Mouse (Mus musculus): ENCODE data around the gene Ppp1r1c. TPM values are rescaled to one million over a fixed set of nuclear protein-coding genes. Genes with fewer than 3 reads are reported as not detected.

Gene Ppp1r1c
- polyA plus RNA-seq, 1 experiment from 2014 or later, result 2.0 TPM

DNA sequence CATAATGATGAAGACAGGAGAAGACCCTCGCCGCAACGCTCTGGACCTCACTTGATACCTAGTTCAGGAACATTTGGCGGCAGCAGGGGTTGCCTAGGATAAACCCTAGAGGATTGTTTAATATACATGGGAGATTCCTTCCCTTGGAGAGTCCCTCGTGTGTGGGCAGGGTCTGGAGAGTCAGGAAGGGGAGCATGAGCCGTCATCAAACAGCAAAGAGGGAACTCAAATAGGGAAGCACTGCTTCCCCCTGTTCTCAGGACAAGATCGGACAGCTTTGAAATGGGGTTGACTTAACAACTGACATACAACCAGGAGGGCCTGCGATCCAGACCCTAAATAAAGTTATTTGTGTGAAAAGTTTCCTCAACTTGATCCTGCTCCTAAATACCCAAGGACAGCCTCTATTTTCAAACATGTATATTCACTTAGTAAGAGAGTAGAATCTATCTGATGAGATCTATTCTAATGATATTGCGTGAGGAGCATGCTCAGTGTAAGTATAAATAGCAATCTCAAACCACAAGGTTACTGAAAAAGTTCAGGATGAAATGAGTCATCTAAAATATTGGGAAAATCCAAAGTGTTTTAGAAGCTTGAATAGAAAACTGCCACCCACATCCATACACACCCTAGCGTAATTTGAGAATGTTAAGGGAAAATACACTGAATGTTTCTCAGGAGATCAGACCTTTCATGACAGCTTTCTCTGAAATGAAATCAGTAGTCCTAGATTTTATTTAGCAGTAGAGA, 10.9 kb upstream of the Ppp1r1c start:
- H3K27me3 ChIP-seq, result no peaks in the 10 kb centered on the region
- no peak overlapping the region for H3K4me2 ChIP-seq (replicated peaks)
- no peaks in the 10 kb centered on the region for H3K9me3 ChIP-seq
- H3K4me3 ChIP-seq, result no peak overlapping the region
- H3K9ac ChIP-seq (replicated peaks), result no peak overlapping the region
- no peak for ATAC-seq (ENCODE audit: low FRiP score, low read depth)
- no peaks in the 10 kb centered on the region for H3K36me3 ChIP-seq
- 87% methylated on average over 10 of the region's 10 CpGs for WGBS
- H3K4me1 ChIP-seq, result no peaks in the 10 kb centered on the region
- no peak overlapping the region for H3K27ac ChIP-seq (replicated peaks)

DNA sequence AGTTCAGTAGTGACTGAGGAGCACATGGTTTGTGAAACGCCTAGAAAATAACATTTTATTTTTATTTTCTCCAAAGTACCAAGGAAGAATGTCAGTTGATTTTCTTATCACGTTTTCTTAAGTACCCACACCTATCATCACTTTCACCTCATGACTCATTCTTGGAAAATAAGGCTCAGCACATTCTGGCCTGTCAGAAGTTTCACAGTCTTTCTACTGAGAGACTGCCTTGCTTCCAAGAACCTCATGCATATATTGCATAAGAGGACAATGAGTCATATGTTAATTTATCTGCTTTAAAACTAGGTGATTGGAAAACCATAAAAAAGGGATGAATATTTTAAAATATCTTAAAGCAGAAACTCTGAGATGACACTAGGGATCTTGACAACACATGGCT, 9.4 kb upstream of the Ppp1r1c start:
- Histone ChIP-seq H3K4me2 (replicated peaks) (no peak overlapping the region), H3K4me3 (no peak overlapping the region), H3K9me3 (no peaks in the 10 kb centered on the region), H3K4me1 (no peaks in the 10 kb centered on the region), H3K27me3 (no peaks in the 10 kb centered on the region), H3K36me3 (no peaks in the 10 kb centered on the region), H3K27ac (replicated peaks) (no peak overlapping the region), H3K9ac (replicated peaks) (no peak overlapping the region)
- no peak for ATAC-seq (ENCODE audit: low FRiP score, low read depth)
- 78% methylated on average over 2 of the region's 2 CpGs for WGBS

DNA sequence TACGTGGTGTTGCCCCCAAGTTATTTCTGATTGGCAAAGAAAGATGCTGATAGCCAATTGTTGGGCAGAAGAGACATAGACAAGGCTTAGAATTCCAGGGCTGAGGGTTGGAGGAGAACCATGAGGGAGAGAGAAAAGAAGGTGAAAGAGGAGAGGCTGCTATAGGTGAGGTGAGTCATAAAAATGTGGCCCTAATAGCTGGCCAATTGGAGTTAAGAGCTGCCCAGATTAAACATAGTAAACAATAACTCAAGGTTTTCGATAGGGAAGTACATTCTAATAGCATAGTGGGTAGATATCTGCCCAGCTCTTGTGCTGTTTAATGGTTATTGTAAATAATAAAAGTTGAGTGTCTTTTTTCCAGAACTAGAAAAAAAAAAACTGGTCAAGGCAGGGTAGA, 2.8 kb upstream of the Ppp1r1c start:
- Histone ChIP-seq H3K4me2 (replicated peaks) (no peak overlapping the region), H3K9me3 (no peaks in the 10 kb centered on the region), H3K9ac (replicated peaks) (no peak overlapping the region), H3K4me1 (no peaks in the 10 kb centered on the region), H3K27ac (replicated peaks) (no peak overlapping the region), H3K27me3 (no peaks in the 10 kb centered on the region), H3K4me3 (no peak overlapping the region), H3K36me3 (no peaks in the 10 kb centered on the region)
- 85% methylated on average over 2 of the region's 2 CpGs for WGBS
- no peak for ATAC-seq (ENCODE audit: low FRiP score, low read depth)

DNA sequence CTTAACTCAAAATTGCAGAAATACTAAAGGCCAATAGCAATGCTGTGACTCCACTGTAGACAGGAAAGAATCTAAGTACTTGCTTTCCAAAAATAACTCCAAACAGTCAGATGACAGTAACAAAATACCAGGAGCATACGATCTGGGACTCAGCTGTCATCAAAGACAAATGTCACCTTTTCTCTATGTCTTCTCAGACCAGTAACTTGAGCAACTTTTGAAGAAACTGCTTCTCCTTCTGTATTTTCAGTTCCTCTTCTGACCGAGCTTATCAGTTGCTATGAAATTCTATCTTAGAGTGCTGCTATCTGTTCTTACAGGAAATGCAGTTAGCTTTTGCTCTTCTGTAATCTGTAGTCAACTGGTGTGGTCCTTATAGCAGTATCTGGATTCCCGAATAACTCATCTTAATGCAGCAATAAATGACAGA, 6.1 kb downstream of the Ppp1r1c start:
- no peaks in the 10 kb centered on the region for H3K27me3 ChIP-seq
- no peak for ATAC-seq (ENCODE audit: low FRiP score, low read depth)
- H3K36me3 ChIP-seq, result no peaks in the 10 kb centered on the region
- H3K9me3 ChIP-seq, result no peaks in the 10 kb centered on the region
- H3K4me1 ChIP-seq, result no peaks in the 10 kb centered on the region
- no peak overlapping the region for H3K4me2 ChIP-seq (replicated peaks)
- WGBS, result 83% methylated on average over 3 of the region's 3 CpGs
- H3K4me3 ChIP-seq, result no peak overlapping the region
- H3K27ac ChIP-seq (replicated peaks), result no peak overlapping the region
- H3K9ac ChIP-seq (replicated peaks), result no peak overlapping the region

DNA sequence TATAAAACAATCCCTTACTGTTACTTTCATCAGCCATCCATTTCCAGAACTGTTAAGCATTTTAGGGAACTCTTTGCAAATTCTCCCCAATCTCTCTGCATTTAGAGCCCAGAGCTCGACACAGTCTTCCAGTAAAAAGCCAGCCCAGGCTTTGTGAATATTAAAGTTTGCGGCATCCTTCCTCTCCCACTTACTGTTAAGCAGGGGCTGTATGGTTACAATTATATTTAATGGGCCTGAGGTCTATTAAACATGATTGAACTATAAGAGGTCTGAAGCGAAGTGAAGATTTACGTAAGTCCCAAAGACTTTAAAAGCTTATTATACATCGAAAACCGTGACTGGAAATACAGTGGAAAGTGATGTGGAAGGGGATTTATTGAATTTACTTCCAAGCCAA, 7.2 kb downstream of the Ppp1r1c start:
- H3K9ac ChIP-seq (replicated peaks), result no peak overlapping the region
- no peaks in the 10 kb centered on the region for H3K36me3 ChIP-seq
- no peak overlapping the region for H3K4me2 ChIP-seq (replicated peaks)
- H3K4me3 ChIP-seq, result no peak overlapping the region
- no peaks in the 10 kb centered on the region for H3K9me3 ChIP-seq
- no peak overlapping the region for H3K27ac ChIP-seq (replicated peaks)
- H3K4me1 ChIP-seq, result no peaks in the 10 kb centered on the region
- no peaks in the 10 kb centered on the region for H3K27me3 ChIP-seq
- ATAC-seq (ENCODE audit: low FRiP score, low read depth), result no peak
- 87% methylated on average over 6 of the region's 6 CpGs for WGBS

DNA sequence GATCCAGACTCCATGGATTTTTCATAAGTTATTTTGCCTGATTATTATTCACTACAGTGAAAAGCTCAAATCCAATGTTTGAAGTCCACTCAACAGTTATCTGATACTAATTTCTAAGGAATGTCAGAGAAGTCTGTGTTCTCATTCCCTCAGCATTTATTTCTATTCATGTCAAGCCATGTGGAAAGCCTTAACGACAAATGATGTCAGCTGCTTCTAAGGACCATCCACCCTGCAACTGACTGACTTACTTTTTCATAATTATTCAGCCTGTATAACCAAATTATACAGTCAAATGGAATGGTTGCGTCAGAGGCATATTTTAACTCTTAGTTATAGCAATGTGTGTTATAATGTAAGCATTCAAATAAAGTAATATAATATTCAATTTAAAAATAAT, 8.3 kb downstream of the Ppp1r1c start:
- Histone ChIP-seq H3K4me2 (replicated peaks) (no peak overlapping the region), H3K4me1 (no peaks in the 10 kb centered on the region), H3K36me3 (no peaks in the 10 kb centered on the region), H3K27ac (replicated peaks) (no peak overlapping the region), H3K4me3 (no peak overlapping the region), H3K9me3 (no peaks in the 10 kb centered on the region), H3K27me3 (no peaks in the 10 kb centered on the region), H3K9ac (replicated peaks) (no peak overlapping the region)
- WGBS, result 62% methylated on average over 2 of the region's 2 CpGs
- ATAC-seq (ENCODE audit: low FRiP score, low read depth), result no peak

DNA sequence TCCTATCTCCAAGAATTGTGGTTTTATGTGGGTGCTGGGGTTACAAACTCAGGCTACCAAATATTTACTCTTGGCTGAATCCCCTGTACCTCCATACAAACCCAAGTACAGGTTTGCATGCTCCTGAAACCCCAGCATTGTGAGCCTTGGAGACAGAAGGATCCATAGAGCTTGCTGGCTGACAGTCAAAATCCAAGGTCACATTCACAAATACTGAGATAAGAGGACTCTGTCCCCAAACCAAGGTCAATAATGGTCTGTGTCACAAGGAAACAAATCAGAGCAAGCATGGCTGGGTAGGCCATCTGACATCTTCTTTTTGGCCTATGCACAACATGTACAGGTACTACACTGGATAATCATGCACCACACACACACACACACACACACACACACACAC, 10.3 kb downstream of the Ppp1r1c start:
- no peaks in the 10 kb centered on the region for H3K27me3 ChIP-seq
- no peaks in the 10 kb centered on the region for H3K9me3 ChIP-seq
- no peak overlapping the region for H3K9ac ChIP-seq (replicated peaks)
- no peak overlapping the region for H3K27ac ChIP-seq (replicated peaks)
- no peak overlapping the region for H3K4me2 ChIP-seq (replicated peaks)
- no peaks in the 10 kb centered on the region for H3K4me1 ChIP-seq
- no peak for ATAC-seq (ENCODE audit: low FRiP score, low read depth)
- no peak overlapping the region for H3K4me3 ChIP-seq
- H3K36me3 ChIP-seq, result no peaks in the 10 kb centered on the region

DNA sequence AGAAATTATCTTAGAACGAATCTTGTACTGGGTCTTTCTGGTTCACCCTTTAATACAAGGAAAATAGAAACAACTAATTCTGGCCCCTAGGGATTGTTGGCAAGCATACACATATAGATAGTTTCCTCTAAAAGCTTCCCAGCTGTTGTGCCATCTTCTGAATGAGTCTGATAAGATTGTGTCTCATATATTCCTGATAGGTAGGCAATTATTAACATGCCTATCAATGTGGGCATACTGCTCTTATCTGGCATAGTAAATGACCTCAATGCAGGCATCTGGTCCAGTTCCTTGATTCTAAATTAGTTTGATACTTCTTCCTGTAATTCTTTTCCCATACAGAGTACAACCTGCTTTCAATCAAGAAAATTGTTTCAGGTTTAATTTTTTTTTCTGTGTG, 14.8 kb downstream of the Ppp1r1c start:
- no peak for ATAC-seq (ENCODE audit: low FRiP score, low read depth)
- WGBS, result 85% methylated on average over 1 of the region's 1 CpGs
- no peaks in the 10 kb centered on the region for H3K27me3 ChIP-seq
- H3K9ac ChIP-seq (replicated peaks), result no peak overlapping the region
- no peak overlapping the region for H3K4me3 ChIP-seq
- H3K27ac ChIP-seq (replicated peaks), result no peak overlapping the region
- H3K4me1 ChIP-seq, result no peaks in the 10 kb centered on the region
- no peaks in the 10 kb centered on the region for H3K36me3 ChIP-seq
- no peaks in the 10 kb centered on the region for H3K9me3 ChIP-seq
- no peak overlapping the region for H3K4me2 ChIP-seq (replicated peaks)

DNA sequence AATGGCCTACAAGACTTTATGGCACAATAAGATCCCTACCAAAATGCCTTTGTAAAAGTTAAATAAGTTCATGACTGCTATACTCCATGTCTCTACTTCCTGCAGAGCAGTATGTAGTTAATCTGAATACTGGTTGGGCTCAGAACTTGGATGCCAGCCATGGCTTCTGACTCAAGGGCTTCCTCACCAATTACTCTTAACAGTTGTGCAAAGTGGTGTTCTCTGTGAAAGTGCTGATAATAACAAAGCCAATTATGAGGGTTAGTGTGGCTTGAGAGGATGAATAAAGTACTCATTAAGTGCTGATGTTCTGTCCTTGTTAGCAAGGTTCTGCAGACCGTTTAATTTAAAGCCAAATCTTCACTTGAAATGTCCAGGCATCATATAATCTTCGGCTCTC, 31.4 kb downstream of the Ppp1r1c start:
- ATAC-seq (ENCODE audit: low FRiP score, low read depth), result no peak
- no peak overlapping the region for H3K9ac ChIP-seq (replicated peaks)
- WGBS, result 88% methylated on average over 2 of the region's 2 CpGs

DNA sequence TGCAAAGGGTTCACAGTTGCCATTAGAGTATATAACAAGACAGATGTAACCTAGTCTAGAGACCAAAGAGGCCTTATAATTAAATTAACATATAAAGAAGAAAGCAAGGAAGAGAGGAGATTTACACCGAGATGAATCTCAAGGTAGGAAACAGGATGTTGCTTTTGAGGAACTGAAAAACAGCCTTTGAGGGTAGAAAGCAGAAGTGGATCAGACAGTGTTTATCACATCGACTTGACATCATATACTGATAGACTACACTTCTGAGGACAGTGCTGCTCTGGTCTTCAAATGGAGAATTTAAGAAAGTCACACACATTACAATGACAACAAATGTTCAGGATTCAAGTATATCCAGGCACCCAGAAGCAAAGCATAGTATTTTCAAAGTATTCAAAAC, 34.4 kb downstream of the Ppp1r1c start:
- peaks cover 5% of the 10 kb centered on the region; the same call in 1 of the 2 replicates for H3K9me3 ChIP-seq
- no peaks in the 10 kb centered on the region for H3K36me3 ChIP-seq
- H3K4me2 ChIP-seq (replicated peaks), result no peak overlapping the region
- H3K9ac ChIP-seq (replicated peaks), result no peak overlapping the region
- H3K4me1 ChIP-seq, result no peaks in the 10 kb centered on the region
- no peak overlapping the region for H3K27ac ChIP-seq (replicated peaks)
- no peaks in the 10 kb centered on the region for H3K27me3 ChIP-seq
- ATAC-seq (ENCODE audit: low FRiP score, low read depth), result no peak
- no peak overlapping the region for H3K4me3 ChIP-seq
- WGBS, result 89% methylated on average over 2 of the region's 2 CpGs

More for the DNA sequence above, 31.4 kb downstream of the Ppp1r1c start:
- no peak overlapping the region for H3K27ac ChIP-seq (replicated peaks)
- no peaks in the 10 kb centered on the region for H3K27me3 ChIP-seq
- H3K36me3 ChIP-seq, result no peaks in the 10 kb centered on the region
- no peak overlapping the region for H3K4me3 ChIP-seq
- no peak overlapping the region for H3K4me2 ChIP-seq (replicated peaks)
- H3K9me3 ChIP-seq, result peaks cover 8% of the 10 kb centered on the region; the same call in 1 of the 2 replicates
- H3K4me1 ChIP-seq, result no peaks in the 10 kb centered on the region

DNA sequence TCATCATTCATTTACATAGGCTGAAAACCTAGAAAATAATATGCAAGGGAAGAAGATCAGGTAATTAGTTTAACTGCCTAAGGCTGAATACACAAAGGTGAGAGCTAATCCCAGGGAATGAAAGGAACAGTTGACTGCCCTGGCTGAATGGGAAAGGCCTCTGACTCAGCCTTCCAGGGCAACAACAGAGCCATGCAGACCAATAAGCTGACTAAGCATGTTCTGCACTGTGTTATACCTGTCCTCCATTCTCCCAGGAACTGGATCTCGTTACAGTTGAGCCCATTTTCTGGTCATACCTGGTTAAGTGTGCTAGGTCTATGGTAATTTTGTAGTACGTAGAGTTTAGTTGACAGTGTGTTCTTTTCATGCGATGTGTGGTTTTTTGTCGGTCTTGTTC, 36.6 kb downstream of the Ppp1r1c start:
- WGBS, result 92% methylated on average over 4 of the region's 4 CpGs
- Histone ChIP-seq H3K9me3 (no peaks in the 10 kb centered on the region), H3K4me3 (no peak overlapping the region), H3K36me3 (no peaks in the 10 kb centered on the region), H3K4me2 (replicated peaks) (no peak overlapping the region), H3K27me3 (no peaks in the 10 kb centered on the region), H3K9ac (replicated peaks) (no peak overlapping the region), H3K27ac (replicated peaks) (no peak overlapping the region), H3K4me1 (no peaks in the 10 kb centered on the region)
- ATAC-seq (ENCODE audit: low FRiP score, low read depth), result no peak

DNA sequence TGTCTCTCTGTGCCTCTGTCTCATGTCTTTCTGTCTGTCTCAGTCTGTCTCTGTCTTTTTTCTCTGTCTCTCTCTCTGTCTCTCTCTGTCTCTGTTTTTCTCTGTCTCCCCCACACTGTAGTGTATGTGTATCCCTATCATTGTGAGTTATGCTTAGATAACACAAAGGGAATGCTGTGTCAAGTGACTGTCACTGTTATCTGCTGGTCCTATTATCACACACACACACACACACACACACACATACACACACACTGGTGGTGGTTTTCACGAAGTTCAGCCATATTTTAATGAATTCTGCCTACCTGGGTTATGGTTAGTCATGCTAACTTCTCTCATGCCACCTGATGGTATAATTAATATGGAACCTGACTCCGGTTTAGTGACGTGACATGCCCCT, 44.1 kb downstream of the Ppp1r1c start:
- 76% methylated on average over 3 of the region's 3 CpGs for WGBS
- Histone ChIP-seq H3K9me3 (no peaks in the 10 kb centered on the region), H3K4me3 (no peak overlapping the region), H3K9ac (replicated peaks) (no peak overlapping the region), H3K4me2 (replicated peaks) (no peak overlapping the region), H3K4me1 (no peaks in the 10 kb centered on the region), H3K36me3 (no peaks in the 10 kb centered on the region), H3K27me3 (no peaks in the 10 kb centered on the region), H3K27ac (replicated peaks) (no peak overlapping the region)
- ATAC-seq (ENCODE audit: low FRiP score, low read depth), result no peak

DNA sequence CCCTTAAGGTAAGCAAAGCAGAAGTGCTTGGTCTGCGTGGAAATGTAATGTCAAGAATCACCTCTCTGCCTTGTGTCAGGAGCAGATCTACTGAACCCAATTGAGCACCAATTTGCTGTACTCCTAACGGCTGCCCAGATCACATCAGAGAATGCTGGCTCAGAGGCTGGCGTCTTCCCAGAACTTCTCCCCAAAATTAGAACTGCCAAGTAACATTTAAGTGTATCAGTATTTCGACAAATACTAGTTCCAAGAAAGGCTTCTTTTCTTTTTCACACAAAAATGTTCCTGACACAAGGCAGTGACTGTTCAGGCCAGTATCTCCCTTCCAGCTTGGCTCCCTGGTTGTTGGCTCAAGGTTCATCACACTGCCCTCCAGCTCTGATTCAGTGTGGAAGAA, 52.4 kb downstream of the Ppp1r1c start:
- H3K9ac ChIP-seq (replicated peaks), result no peak overlapping the region
- no peaks in the 10 kb centered on the region for H3K4me1 ChIP-seq
- H3K27me3 ChIP-seq, result no peaks in the 10 kb centered on the region
- 87% methylated on average over 4 of the region's 4 CpGs for WGBS
- no peak overlapping the region for H3K27ac ChIP-seq (replicated peaks)
- no peaks in the 10 kb centered on the region for H3K36me3 ChIP-seq
- no peak overlapping the region for H3K4me2 ChIP-seq (replicated peaks)
- no peak for ATAC-seq (ENCODE audit: low FRiP score, low read depth)
- no peaks in the 10 kb centered on the region for H3K9me3 ChIP-seq
- H3K4me3 ChIP-seq, result no peak overlapping the region
